Mouse (Mus musculus): Measurements from ENCODE around the gene Olfr1344. TPM values are rescaled to one million over a fixed set of nuclear protein-coding genes. Genes with fewer than 3 reads are reported as not detected.

The Olfr1344 gene
- polyA plus RNA-seq, 1 experiment = 0.09 TPM

- no peak for TF ChIP-seq CTCF (IDR thresholded peaks at IDR 0.05; ENCODE audit: borderline replicate concordance, control insufficient read depth, extremely low read depth, insufficient read depth, low read length, poor library complexity)
- TF ChIP-seq POLR2A (IDR thresholded peaks at IDR 0.05; ENCODE audit: control insufficient read depth, extremely low read depth, insufficient read depth, low read length, poor library complexity) = no peak
- no peaks in the 10 kb centered on the region for H3K27me3 ChIP-seq (ENCODE audit: control insufficient read depth, insufficient read depth, low read length)
- no peak overlapping the region for H3K27ac ChIP-seq (ENCODE audit: control insufficient read depth, insufficient read depth, low read length)
- H3K4me1 ChIP-seq (replicated peaks; ENCODE audit: control insufficient read depth, insufficient read depth, low read length) = no peaks in the 10 kb centered on the region
- 27% methylated on average over 8 of the region's 8 CpGs for WGBS
- no peaks in the 10 kb centered on the region for H3K36me3 ChIP-seq (ENCODE audit: control insufficient read depth, insufficient read depth, low read length)
- H3K4me3 ChIP-seq (ENCODE audit: control insufficient read depth, insufficient read depth, low read length) = no peak overlapping the region
- DNase-seq = no peak
Measured at GRCm38 (mm10) chr7:6415442-6415787, 23.1 kb upstream of the Olfr1344 start.

DNA sequence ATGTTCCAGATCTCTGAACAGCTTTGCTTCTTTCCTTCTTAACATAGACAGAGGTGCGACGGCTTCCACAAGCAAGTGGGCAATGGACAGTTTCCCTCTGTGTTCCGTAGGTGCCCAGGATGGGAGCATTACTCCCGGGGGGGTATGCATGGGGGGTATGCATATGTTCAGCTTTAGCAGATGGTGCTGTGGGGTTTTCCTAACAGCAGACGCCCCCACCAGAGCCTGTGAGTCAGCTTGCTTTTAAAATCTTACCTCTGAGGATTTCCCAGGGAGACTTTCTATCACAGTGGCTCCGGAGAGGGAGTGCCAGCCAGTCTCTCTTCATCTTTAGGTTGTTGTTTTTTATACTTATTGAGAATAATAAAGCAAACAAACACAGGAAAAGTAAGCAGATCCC is 18.6 kb upstream of the Olfr1344 start:
- TF ChIP-seq CTCF (IDR thresholded peaks at IDR 0.05; ENCODE audit: borderline replicate concordance, control insufficient read depth, extremely low read depth, insufficient read depth, low read length, poor library complexity) = no peak
- no peak for TF ChIP-seq POLR2A (IDR thresholded peaks at IDR 0.05; ENCODE audit: control insufficient read depth, extremely low read depth, insufficient read depth, low read length, poor library complexity)
- no peak overlapping the region for H3K4me3 ChIP-seq (ENCODE audit: control insufficient read depth, insufficient read depth, low read length)
- no peak overlapping the region for H3K27ac ChIP-seq (ENCODE audit: control insufficient read depth, insufficient read depth, low read length)
- no peaks in the 10 kb centered on the region for H3K4me1 ChIP-seq (replicated peaks; ENCODE audit: control insufficient read depth, insufficient read depth, low read length)
- 85% methylated on average over 6 of the region's 6 CpGs for WGBS
- H3K36me3 ChIP-seq (ENCODE audit: control insufficient read depth, insufficient read depth, low read length) = no peaks in the 10 kb centered on the region
- DNase-seq = no peak
- no peaks in the 10 kb centered on the region for H3K27me3 ChIP-seq (ENCODE audit: control insufficient read depth, insufficient read depth, low read length)

DNA sequence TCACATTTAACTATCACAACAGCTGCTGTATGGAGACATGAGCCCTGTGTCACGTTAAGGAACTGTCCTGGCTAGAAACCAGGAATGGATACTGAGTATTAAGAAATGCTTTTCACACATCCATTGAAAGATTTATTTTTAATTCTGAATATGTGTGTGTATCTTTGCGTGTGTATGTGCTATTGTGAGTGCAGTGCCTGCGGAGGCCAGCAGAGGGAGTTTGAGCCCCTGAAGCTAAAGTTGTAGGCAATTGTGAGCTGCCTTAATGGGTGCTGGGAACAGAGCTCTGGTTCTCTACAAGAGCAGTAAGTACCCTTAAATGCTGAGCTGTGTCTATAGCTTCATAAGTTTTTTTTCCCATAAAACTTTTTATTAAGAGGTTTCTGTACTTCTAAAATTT is 9.1 kb upstream of the Olfr1344 start:
- H3K4me3 ChIP-seq (ENCODE audit: control insufficient read depth, insufficient read depth, low read length) = no peak overlapping the region
- H3K36me3 ChIP-seq (ENCODE audit: control insufficient read depth, insufficient read depth, low read length) = no peaks in the 10 kb centered on the region
- TF ChIP-seq POLR2A (IDR thresholded peaks at IDR 0.05; ENCODE audit: control insufficient read depth, extremely low read depth, insufficient read depth, low read length, poor library complexity) = no peak
- no peak for TF ChIP-seq CTCF (IDR thresholded peaks at IDR 0.05; ENCODE audit: borderline replicate concordance, control insufficient read depth, extremely low read depth, insufficient read depth, low read length, poor library complexity)
- no peaks in the 10 kb centered on the region for H3K27me3 ChIP-seq (ENCODE audit: control insufficient read depth, insufficient read depth, low read length)
- H3K4me1 ChIP-seq (replicated peaks; ENCODE audit: control insufficient read depth, insufficient read depth, low read length) = no peaks in the 10 kb centered on the region
- H3K27ac ChIP-seq (ENCODE audit: control insufficient read depth, insufficient read depth, low read length) = no peak overlapping the region
- no peak for DNase-seq
- 83% methylated on average over 3 of the region's 3 CpGs for WGBS

DNA sequence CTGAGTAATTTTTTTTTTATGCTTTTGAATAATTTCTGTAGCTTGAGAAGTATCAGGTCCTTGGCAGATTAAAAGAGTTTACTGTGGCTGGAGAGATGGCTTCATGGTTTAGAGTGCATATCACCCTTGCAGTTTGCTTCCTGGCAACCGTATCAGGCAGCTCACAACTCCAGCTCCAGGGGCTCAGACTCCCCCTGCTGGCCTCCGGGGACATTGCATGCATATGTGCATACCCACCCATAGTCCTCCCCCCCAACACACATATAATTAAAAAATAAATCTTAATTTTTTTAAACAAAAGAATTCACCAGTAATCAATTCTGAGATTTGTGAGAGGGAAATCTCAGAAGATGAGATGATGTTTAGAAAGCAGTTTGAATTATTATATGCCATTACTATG is 8.1 kb upstream of the Olfr1344 start:
- Histone ChIP-seq H3K4me3 (ENCODE audit: control insufficient read depth, insufficient read depth, low read length) (no peak overlapping the region), H3K4me1 (replicated peaks; ENCODE audit: control insufficient read depth, insufficient read depth, low read length) (no peaks in the 10 kb centered on the region), H3K36me3 (ENCODE audit: control insufficient read depth, insufficient read depth, low read length) (no peaks in the 10 kb centered on the region), H3K27me3 (ENCODE audit: control insufficient read depth, insufficient read depth, low read length) (no peaks in the 10 kb centered on the region), H3K27ac (ENCODE audit: control insufficient read depth, insufficient read depth, low read length) (no peak overlapping the region)
- TF ChIP-seq POLR2A (IDR thresholded peaks at IDR 0.05; ENCODE audit: control insufficient read depth, extremely low read depth, insufficient read depth, low read length, poor library complexity) (no peak), CTCF (IDR thresholded peaks at IDR 0.05; ENCODE audit: borderline replicate concordance, control insufficient read depth, extremely low read depth, insufficient read depth, low read length, poor library complexity) (peak; percentile 75; the same call in 1 of the 2 replicates)
- 33% methylated on average over 2 of the region's 2 CpGs for WGBS
- peak; percentile 48 for DNase-seq

- Histone ChIP-seq H3K36me3 (ENCODE audit: control insufficient read depth, insufficient read depth, low read length) (no peaks in the 10 kb centered on the region), H3K27me3 (ENCODE audit: control insufficient read depth, insufficient read depth, low read length) (no peaks in the 10 kb centered on the region), H3K4me3 (ENCODE audit: control insufficient read depth, insufficient read depth, low read length) (no peak overlapping the region), H3K4me1 (replicated peaks; ENCODE audit: control insufficient read depth, insufficient read depth, low read length) (no peaks in the 10 kb centered on the region), H3K27ac (ENCODE audit: control insufficient read depth, insufficient read depth, low read length) (no peak overlapping the region)
- no peak for DNase-seq
- TF ChIP-seq CTCF (IDR thresholded peaks at IDR 0.05; ENCODE audit: borderline replicate concordance, control insufficient read depth, extremely low read depth, insufficient read depth, low read length, poor library complexity) (no peak), POLR2A (IDR thresholded peaks at IDR 0.05; ENCODE audit: control insufficient read depth, extremely low read depth, insufficient read depth, low read length, poor library complexity) (no peak)
- 83% methylated on average over 2 of the region's 2 CpGs for WGBS
Measured at GRCm38 (mm10) chr7:6441173-6441572, 2.7 kb downstream of the Olfr1344 start.

DNA sequence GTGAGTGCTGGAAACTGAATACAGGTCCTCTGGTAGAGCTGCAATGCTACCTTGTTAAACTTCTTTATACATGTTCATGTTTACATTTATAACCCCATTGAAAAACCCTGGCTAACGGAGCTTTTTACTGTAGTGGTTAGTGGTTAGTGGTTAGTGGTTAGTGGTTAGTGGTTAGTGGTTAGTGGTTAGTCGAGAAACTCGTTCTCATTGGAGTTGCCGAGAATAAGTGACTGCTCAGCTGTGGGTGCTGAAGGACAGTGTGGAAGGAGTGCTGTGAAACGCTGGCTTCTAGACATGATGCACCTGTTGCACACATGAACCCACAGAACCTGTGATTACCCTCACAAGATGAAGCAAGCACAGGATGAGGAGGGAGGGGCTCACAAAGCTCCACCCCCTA is 9.3 kb downstream of the Olfr1344 start:
- Histone ChIP-seq H3K27me3 (ENCODE audit: control insufficient read depth, insufficient read depth, low read length) (no peaks in the 10 kb centered on the region), H3K4me3 (ENCODE audit: control insufficient read depth, insufficient read depth, low read length) (no peak overlapping the region), H3K36me3 (ENCODE audit: control insufficient read depth, insufficient read depth, low read length) (no peaks in the 10 kb centered on the region), H3K27ac (ENCODE audit: control insufficient read depth, insufficient read depth, low read length) (no peak overlapping the region), H3K4me1 (replicated peaks; ENCODE audit: control insufficient read depth, insufficient read depth, low read length) (no peaks in the 10 kb centered on the region)
- DNase-seq = no peak
- no peak for TF ChIP-seq POLR2A (IDR thresholded peaks at IDR 0.05; ENCODE audit: control insufficient read depth, extremely low read depth, insufficient read depth, low read length, poor library complexity)
- no peak for TF ChIP-seq CTCF (IDR thresholded peaks at IDR 0.05; ENCODE audit: borderline replicate concordance, control insufficient read depth, extremely low read depth, insufficient read depth, low read length, poor library complexity)
- 2% methylated on average over 5 of the region's 5 CpGs for WGBS

GRCm38 (mm10) chr7:6455868-6456267 is 17.4 kb downstream of the Olfr1344 start, which contains the start of gene Olfr1336:
Gene Olfr1336, plus strand, starts transcription at chr7:6456168.
- Histone ChIP-seq H3K36me3 (ENCODE audit: control insufficient read depth, insufficient read depth, low read length) (no peaks in the 10 kb centered on the region), H3K4me3 (ENCODE audit: control insufficient read depth, insufficient read depth, low read length) (no peak within 1 kb of the TSS), H3K27me3 (ENCODE audit: control insufficient read depth, insufficient read depth, low read length) (no peaks in the 10 kb centered on the region), H3K4me1 (replicated peaks; ENCODE audit: control insufficient read depth, insufficient read depth, low read length) (no peaks in the 10 kb centered on the region), H3K27ac (ENCODE audit: control insufficient read depth, insufficient read depth, low read length) (no peak within 1 kb of the TSS)
- DNase-seq = no peak
- TF ChIP-seq CTCF (IDR thresholded peaks at IDR 0.05; ENCODE audit: borderline replicate concordance, control insufficient read depth, extremely low read depth, insufficient read depth, low read length, poor library complexity) (no peak), POLR2A (IDR thresholded peaks at IDR 0.05; ENCODE audit: control insufficient read depth, extremely low read depth, insufficient read depth, low read length, poor library complexity) (no peak)
